Mouse (Mus musculus) gonadal fat pad, adult 2 months (tissue): ENCODE data around the gene Rpl11. TPM values are rescaled to one million over a fixed set of nuclear protein-coding genes. Genes with fewer than 3 reads are reported as not detected.
"Not testable (repeated sequence)": the region's sequence is repeated elsewhere in the genome, so short reads cannot be mapped to it uniquely, and the experiment has no call there.

ENCODE experiments used
- DNase-seq: peaks from one replicate; pipeline ENCODE4 v3.0.0-alpha.2; 2012; ENCODE audit warnings: low read depth
- polyA plus RNA-seq: library from polyadenylated mRNA; depleted of rRNA; stranded (reverse); fragments of >200 nt; gene quantifications from 2 replicates; pipeline ENCODE4 v1.2.3, GENCODE M21; 2012

The Rpl11 gene
- polyA plus RNA-seq, 1 experiment = 531 TPM

- DNase-seq = no peak
Observed at GRCm38 (mm10) chr4:136070592-136070991, 17.4 kb upstream of the Rpl11 start.

- DNase-seq = no peak
Observed at GRCm38 (mm10) chr4:136069954-136070353, 16.7 kb upstream of the Rpl11 start.

GRCm38 (mm10) chr4:136069313-136069712 lies 16.1 kb upstream of the Rpl11 start:
- no peak for DNase-seq

GRCm38 (mm10) chr4:136063143-136063542 lies 9.9 kb upstream of the Rpl11 start:
- DNase-seq = no peak

GRCm38 (mm10) chr4:136059800-136060488 lies 6.7 kb upstream of the Rpl11 start:
- not testable (repeated sequence) for DNase-seq

GRCm38 (mm10) chr4:136057916-136058315 lies 4.7 kb upstream of the Rpl11 start:
- DNase-seq = no peak

GRCm38 (mm10) chr4:136056030-136056429 lies 2.8 kb upstream of the Rpl11 start:
- no peak for DNase-seq

GRCm38 (mm10) chr4:136053843-136054242 lies 615 bp upstream of the Rpl11 start:
- DNase-seq = no peak

- no peak for DNase-seq
Observed at GRCm38 (mm10) chr4:136052534-136053246, 538 bp downstream of the Rpl11 start.

- no peak for DNase-seq
Observed at GRCm38 (mm10) chr4:136052060-136052459, 1.2 kb downstream of the Rpl11 start.

GRCm38 (mm10) chr4:136050226-136050625 lies 3.0 kb downstream of the Rpl11 start:
- DNase-seq = no peak

GRCm38 (mm10) chr4:136048291-136049032 lies 4.8 kb downstream of the Rpl11 start:
- no peak for DNase-seq

- no peak for DNase-seq
Observed at GRCm38 (mm10) chr4:136047626-136048025, 5.6 kb downstream of the Rpl11 start.

GRCm38 (mm10) chr4:136046888-136047287 lies 6.3 kb downstream of the Rpl11 start:
- no peak for DNase-seq

GRCm38 (mm10) chr4:136045091-136045490 lies 8.1 kb downstream of the Rpl11 start:
- no peak for DNase-seq

GRCm38 (mm10) chr4:136043784-136044400 lies 9.3 kb downstream of the Rpl11 start:
- DNase-seq = no peak

GRCm38 (mm10) chr4:136035078-136035477 lies 18.1 kb downstream of the Rpl11 start:
- DNase-seq = no peak

- DNase-seq = no peak
Observed at GRCm38 (mm10) chr4:136033231-136033630, 20.0 kb downstream of the Rpl11 start.

GRCm38 (mm10) chr4:136030968-136031909 lies 22.0 kb downstream of the Rpl11 start:
- DNase-seq = no peak

- DNase-seq = no peak
Observed at GRCm38 (mm10) chr4:136028689-136029088, 24.5 kb downstream of the Rpl11 start.

GRCm38 (mm10) chr4:136028132-136028564 lies 25.1 kb downstream of the Rpl11 start:
- no peak for DNase-seq
